Mouse (Mus musculus) stomach, postnatal 0 days (tissue): Measurements from ENCODE around the gene Akr1c13.

Source experiments
- CTCF ChIP-seq: IDR thresholded peaks from 2 replicates; pipeline ENCODE4 v1.5.1; 2016; ENCODE audit warnings: antibody characterized with exemption, low read depth, mild to moderate bottlenecking, moderate library complexity
- EP300 ChIP-seq: optimal IDR thresholded peaks from 2 replicates; pipeline ENCODE3; 2016; ENCODE audit warnings: antibody characterized with exemption

GRCm38 (mm10) chr13:4233536-4234172, 42.7 kb downstream of the Akr1c13 start:
- TF ChIP-seq EP300 (no peak), CTCF (no peak)
